Mouse (Mus musculus): ENCODE measurements around the gene Ugt2b1. TPM values are rescaled to one million over a fixed set of nuclear protein-coding genes. Genes with fewer than 3 reads are reported as not detected.
"Not testable (repeated sequence)": the region's sequence is repeated elsewhere in the genome, so short reads cannot be mapped to it uniquely, and the experiment has no call there.

The Ugt2b1 gene
- polyA plus RNA-seq (2015; fragmentation: Nextera tagmentation; extraction: Ambion mirVana) = not detected in 2 replicates

DNA sequence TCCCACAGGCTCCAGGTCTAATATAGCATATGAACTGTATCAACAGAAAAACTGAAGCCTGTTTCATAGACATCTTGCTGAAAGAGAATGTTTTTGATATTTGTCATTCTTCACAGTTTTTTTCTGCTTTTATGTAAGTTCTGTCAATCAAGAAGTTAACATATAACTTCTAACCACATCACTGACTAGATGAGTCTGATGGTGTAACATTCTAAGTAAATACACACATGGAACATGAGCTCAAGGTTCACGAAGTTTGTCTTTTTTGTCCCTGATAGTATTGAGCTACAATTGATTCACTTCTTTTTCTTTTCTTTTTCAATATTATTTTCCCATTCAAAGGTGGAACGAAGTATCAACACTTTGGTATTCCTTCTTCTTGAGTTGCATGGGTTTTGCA lies at the start of gene Ugt2b1:
Gene Ugt2b1 (minus strand): TSS at position 105 of the 400 bp plus-strand sequence.
- Histone ChIP-seq H3K4me2 (replicated peaks; ENCODE audit: low read depth, low read length) (no peak within 1 kb of the TSS), H3K9ac (replicated peaks; ENCODE audit: low read depth) (no peak within 1 kb of the TSS), H3K4me3 (ENCODE audit: low read depth, low read length) (no peak within 1 kb of the TSS), H3K9me3 (ENCODE audit: low read length) (no peaks in the 10 kb centered on the region), H3K36me3 (ENCODE audit: insufficient read depth, low read length) (no peaks in the 10 kb centered on the region), H3K27ac (ENCODE audit: low read length) (no peak within 1 kb of the TSS), H3K27me3 (replicated peaks; ENCODE audit: insufficient read depth, low read length) (no peaks in the 10 kb centered on the region), H3K4me1 (ENCODE audit: insufficient read depth, low read depth, low read length) (no peaks in the 10 kb centered on the region)
- DNase-seq (ENCODE audit: low spot score) (no peak), ATAC-seq (no peak)
- TF ChIP-seq CTCF (IDR thresholded peaks at IDR 0.05) = no peak
- no peak for TF ChIP-seq EP300 (IDR thresholded peaks at IDR 0.05)
- 69% methylated on average over 2 of the region's 2 CpGs for WGBS

DNA sequence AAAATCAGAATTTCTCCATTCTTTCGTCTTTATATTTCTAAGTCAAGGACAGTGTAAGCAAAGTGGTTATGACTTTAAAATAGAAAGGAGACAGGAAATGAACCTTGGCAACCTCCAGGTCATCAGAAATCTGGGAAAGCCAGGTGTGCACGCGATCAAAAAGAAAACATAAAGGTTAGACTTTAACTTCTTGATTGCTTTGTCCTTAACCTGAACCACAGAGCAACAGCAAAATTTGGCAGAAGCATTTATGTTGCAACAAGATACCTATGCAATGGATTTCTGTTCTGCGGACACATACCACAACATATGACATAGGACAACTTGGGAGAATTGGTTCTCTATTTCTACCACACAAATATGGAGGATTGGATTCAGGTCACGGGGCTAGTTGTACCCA lies 40.9 kb upstream of the Ugt2b1 start:
- not testable (repeated sequence) for DNase-seq (ENCODE audit: low spot score)
- 81% methylated on average over 5 of the region's 5 CpGs for WGBS

DNA sequence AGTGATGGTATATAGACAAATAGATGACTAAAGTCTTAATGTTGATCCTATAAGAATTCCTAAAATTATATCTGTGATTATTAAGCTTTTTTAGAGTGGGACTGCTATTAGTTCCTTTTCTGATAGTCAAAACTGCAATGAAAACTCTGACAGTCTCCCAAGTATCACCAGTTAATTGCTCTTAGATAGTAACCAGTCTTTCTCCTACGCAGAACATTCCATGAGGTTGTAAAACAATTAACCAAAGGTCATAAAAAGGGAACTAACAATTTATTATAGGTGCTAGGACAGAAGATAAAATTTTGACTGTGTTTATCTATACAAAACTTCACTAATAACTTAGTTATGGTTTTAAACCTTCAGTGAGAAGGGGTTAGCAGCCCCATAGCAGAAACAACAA lies 36.5 kb upstream of the Ugt2b1 start:
- H3K9me3 ChIP-seq (ENCODE audit: low read length); H3K4me2 ChIP-seq (replicated peaks; ENCODE audit: low read depth, low read length); H3K9ac ChIP-seq (replicated peaks; ENCODE audit: low read depth); DNase-seq (ENCODE audit: low spot score); H3K4me3 ChIP-seq (ENCODE audit: low read depth, low read length); H3K27me3 ChIP-seq (replicated peaks; ENCODE audit: insufficient read depth, low read length); H3K4me1 ChIP-seq (ENCODE audit: insufficient read depth, low read depth, low read length); H3K36me3 ChIP-seq (ENCODE audit: insufficient read depth, low read length); H3K27ac ChIP-seq (ENCODE audit: low read length); ATAC-seq: not testable (repeated sequence)
- WGBS = 60% methylated on average over 1 of the region's 1 CpGs

More for the DNA sequence above, 40.9 kb upstream of the Ugt2b1 start:
- H3K4me3 ChIP-seq (ENCODE audit: low read depth, low read length); H3K27ac ChIP-seq (ENCODE audit: low read length); H3K36me3 ChIP-seq (ENCODE audit: insufficient read depth, low read length); H3K9ac ChIP-seq (replicated peaks; ENCODE audit: low read depth); ATAC-seq; H3K4me2 ChIP-seq (replicated peaks; ENCODE audit: low read depth, low read length); H3K9me3 ChIP-seq (ENCODE audit: low read length); H3K27me3 ChIP-seq (replicated peaks; ENCODE audit: insufficient read depth, low read length); H3K4me1 ChIP-seq (ENCODE audit: insufficient read depth, low read depth, low read length): not testable (repeated sequence)

DNA sequence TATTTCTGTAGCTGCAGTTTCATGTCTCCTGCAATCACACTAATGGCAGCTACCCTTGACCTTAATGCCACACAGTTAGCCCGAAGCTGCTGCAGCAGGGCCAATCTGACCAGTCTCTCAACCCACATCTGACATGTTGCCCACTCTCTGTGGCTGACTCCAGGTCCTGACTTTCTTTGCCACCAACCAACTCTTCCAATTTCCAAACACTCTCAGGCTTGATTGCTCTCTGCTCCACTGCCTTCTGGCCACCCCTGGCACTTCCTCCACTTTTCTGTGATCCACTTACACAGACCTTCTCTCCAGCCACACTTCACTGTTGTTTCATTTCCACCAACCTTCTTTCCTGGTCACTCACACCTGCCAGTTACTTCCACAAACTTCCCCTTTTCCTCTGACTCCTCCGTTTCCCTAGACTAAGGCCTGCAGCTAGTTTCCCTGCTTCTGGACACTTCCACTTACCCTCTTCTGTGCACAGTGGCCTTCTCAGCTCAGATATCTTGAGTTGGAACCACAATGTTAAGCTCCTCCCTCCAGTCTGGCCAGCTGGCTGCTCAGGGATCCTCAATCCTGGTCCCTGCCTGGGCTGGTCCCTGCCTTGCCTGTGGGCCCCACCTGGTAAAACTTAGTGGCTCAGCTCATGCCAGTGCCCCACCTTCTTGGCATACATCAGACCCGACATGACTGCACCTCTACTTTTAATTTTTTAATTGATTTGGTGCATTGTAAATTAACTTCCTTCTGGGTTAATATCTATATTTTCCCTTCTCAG lies 35.4 kb upstream of the Ugt2b1 start:
- Histone ChIP-seq H3K9ac (replicated peaks; ENCODE audit: low read depth) (no peak overlapping the region), H3K27me3 (replicated peaks; ENCODE audit: insufficient read depth, low read length) (no peaks in the 10 kb centered on the region), H3K27ac (ENCODE audit: low read length) (no peak overlapping the region), H3K9me3 (ENCODE audit: low read length) (no peaks in the 10 kb centered on the region), H3K4me3 (ENCODE audit: low read depth, low read length) (no peak overlapping the region), H3K4me2 (replicated peaks; ENCODE audit: low read depth, low read length) (no peak overlapping the region), H3K36me3 (ENCODE audit: insufficient read depth, low read length) (no peaks in the 10 kb centered on the region), H3K4me1 (ENCODE audit: insufficient read depth, low read depth, low read length) (no peaks in the 10 kb centered on the region)
- WGBS = 64% methylated on average over 3 of the region's 3 CpGs
- no peak for TF ChIP-seq EP300 (IDR thresholded peaks at IDR 0.05)
- TF ChIP-seq CTCF (IDR thresholded peaks at IDR 0.05) = no peak
- DNase-seq (ENCODE audit: low spot score) (no peak), ATAC-seq (no peak)

DNA sequence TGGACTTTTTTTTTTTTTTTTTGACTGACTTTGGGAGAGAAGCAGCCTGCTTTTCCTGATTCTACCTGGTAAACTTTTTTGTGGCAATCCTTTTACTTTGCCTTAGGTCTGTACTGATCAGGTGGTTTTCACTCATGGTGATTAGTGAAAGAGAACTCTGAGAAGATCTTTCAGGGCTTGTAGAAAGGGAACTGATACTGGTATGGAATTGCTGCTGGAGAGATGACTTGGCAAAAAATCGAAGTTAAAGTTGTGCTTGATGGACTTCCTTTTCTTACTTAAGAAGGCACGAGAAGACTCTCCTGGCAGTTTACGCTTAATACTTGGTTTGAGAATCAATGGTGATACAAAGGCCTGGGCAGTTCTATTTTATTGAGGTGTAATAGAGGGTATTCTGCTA lies 34.2 kb upstream of the Ugt2b1 start:
- no peaks in the 10 kb centered on the region for H3K36me3 ChIP-seq (ENCODE audit: insufficient read depth, low read length)
- no peak overlapping the region for H3K4me2 ChIP-seq (replicated peaks; ENCODE audit: low read depth, low read length)
- no peaks in the 10 kb centered on the region for H3K4me1 ChIP-seq (ENCODE audit: insufficient read depth, low read depth, low read length)
- WGBS = 73% methylated on average over 3 of the region's 3 CpGs
- ATAC-seq (no peak), DNase-seq (ENCODE audit: low spot score) (no peak)
- no peaks in the 10 kb centered on the region for H3K27me3 ChIP-seq (replicated peaks; ENCODE audit: insufficient read depth, low read length)
- H3K9me3 ChIP-seq (ENCODE audit: low read length) = no peaks in the 10 kb centered on the region
- H3K27ac ChIP-seq (ENCODE audit: low read length) = no peak overlapping the region
- H3K9ac ChIP-seq (replicated peaks; ENCODE audit: low read depth) = no peak overlapping the region
- no peak overlapping the region for H3K4me3 ChIP-seq (ENCODE audit: low read depth, low read length)
- TF ChIP-seq CTCF (IDR thresholded peaks at IDR 0.05) (no peak), EP300 (IDR thresholded peaks at IDR 0.05) (no peak)

DNA sequence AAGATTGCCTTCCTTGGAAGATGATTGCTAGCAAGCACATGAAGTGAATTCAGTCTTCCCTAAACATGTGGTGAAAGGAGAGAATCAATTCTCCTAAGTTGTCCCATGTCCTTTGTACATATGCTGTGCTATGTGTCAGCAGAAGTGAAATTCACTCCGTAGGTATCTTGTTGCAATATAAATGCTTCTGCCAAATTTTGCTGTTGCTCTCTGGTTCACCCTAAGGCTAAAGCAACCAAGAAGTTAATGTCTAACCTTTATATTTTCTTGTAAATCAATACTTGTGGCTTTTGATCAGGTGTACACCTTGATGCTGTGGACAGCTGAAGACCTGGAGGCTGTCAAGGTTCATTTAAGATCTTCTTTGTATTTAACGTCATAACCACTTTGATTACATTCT lies 15.8 kb upstream of the Ugt2b1 start:
- H3K27ac ChIP-seq (ENCODE audit: low read length) = no peak overlapping the region
- no peak for TF ChIP-seq EP300 (IDR thresholded peaks at IDR 0.05)
- no peak for TF ChIP-seq CTCF (IDR thresholded peaks at IDR 0.05)
- no peaks in the 10 kb centered on the region for H3K27me3 ChIP-seq (replicated peaks; ENCODE audit: insufficient read depth, low read length)
- no peak for DNase-seq (ENCODE audit: low spot score)
- ATAC-seq = no peak
- H3K9ac ChIP-seq (replicated peaks; ENCODE audit: low read depth) = no peak overlapping the region
- no peak overlapping the region for H3K4me2 ChIP-seq (replicated peaks; ENCODE audit: low read depth, low read length)
- no peak overlapping the region for H3K4me3 ChIP-seq (ENCODE audit: low read depth, low read length)
- H3K9me3 ChIP-seq (ENCODE audit: low read length) = no peaks in the 10 kb centered on the region
- no peaks in the 10 kb centered on the region for H3K36me3 ChIP-seq (ENCODE audit: insufficient read depth, low read length)
- 84% methylated on average over 2 of the region's 2 CpGs for WGBS
- no peaks in the 10 kb centered on the region for H3K4me1 ChIP-seq (ENCODE audit: insufficient read depth, low read depth, low read length)
